Mouse (Mus musculus) kidney, postnatal 0 days (tissue): ENCODE results near the gene Nras. TPM values are rescaled to one million over a fixed set of nuclear protein-coding genes. Genes with fewer than 3 reads are reported as not detected.

ENCODE experiments used
- ATAC-seq: fragments of 200-750 bp; cut with Nextera tagmentation; replicated peaks from 2 replicates; pipeline ENCODE4 v1.8.0; 2017; ENCODE audit warnings: low read depth, moderate number of reproducible peaks, moderate TSS enrichment, moderate library complexity; ENCODE audit not compliant: low FRiP score
- DNase-seq: peaks from one replicate; pipeline ENCODE4 v3.0.0-alpha.2; 2016; ENCODE audit warnings: low spot score
- H3K27ac ChIP-seq: fragments of 300-500 bp; sonication (generic); 2 replicates; pipeline ENCODE4 v1.5.1; 2014; ENCODE audit warnings: mild to moderate bottlenecking
- H3K27me3 ChIP-seq: fragments of 300-500 bp; sonication (generic); 2 replicates; pipeline ENCODE4 v1.6.1; 2014; ENCODE audit warnings: low read length, mixed read lengths; ENCODE audit not compliant: insufficient read depth
- H3K36me3 ChIP-seq: fragments of 300-500 bp; sonication (generic); 2 replicates; pipeline ENCODE4 v1.6.1; 2014; ENCODE audit warnings: low read length, mixed read lengths; ENCODE audit not compliant: insufficient read depth
- H3K4me1 ChIP-seq: fragments of 300-500 bp; sonication (generic); replicated peaks from 2 replicates; pipeline ENCODE4 v1.6.1; 2014; ENCODE audit warnings: antibody characterized with exemption, low read length, mixed read lengths; ENCODE audit not compliant: insufficient read depth
- H3K4me2 ChIP-seq: fragments of 300-500 bp; sonication (generic); 2 replicates; pipeline ENCODE4 v1.6.1; 2014; ENCODE audit warnings: mild to moderate bottlenecking, low read length, moderate library complexity, mixed read lengths
- H3K4me3 ChIP-seq: fragments of 300-500 bp; sonication (generic); replicated peaks from 2 replicates; pipeline ENCODE4 v1.5.1; 2014; ENCODE audit warnings: low read depth, low read length
- H3K9ac ChIP-seq: fragments of 300-500 bp; sonication (generic); 2 replicates; pipeline ENCODE4 v1.6.1; 2014; ENCODE audit warnings: low read depth, low read length
- H3K9me3 ChIP-seq: fragments of 300-500 bp; sonication (generic); replicated peaks from 2 replicates; pipeline ENCODE4 v1.6.1; 2016; ENCODE audit warnings: low read length, inconsistent platforms, mixed read lengths
- CTCF ChIP-seq: IDR thresholded peaks from 2 replicates; pipeline ENCODE4 v1.5.1; 2016; ENCODE audit warnings: antibody characterized with exemption, low read depth, mild to moderate bottlenecking, moderate library complexity
- WGBS: fragments of 180-500 bp; shearing (Covaris S2); extraction: QIAGEN DNeasy Blood & Tissue Kit; methylation state at CpG from one replicate; pipeline ENCODE4 v1.1.7; 2014; 5-methylcytosine and 5-hydroxymethylcytosine counted together
- polyA plus RNA-seq: library from polyadenylated mRNA; unstranded; fragments of >200 nt; fragmentation: Nextera tagmentation; extraction: Ambion mirVana; gene quantifications from 2 replicates; pipeline ENCODE4 v1.2.1, GENCODE M21; 2015

Nras gene
- polyA plus RNA-seq: 53.2 and 57.1 TPM in 2 replicates

GRCm38 (mm10) chr3:103058207-103059157 lies at the start of gene Nras:
Nras (plus strand) TSS chr3:103058285.
- TF ChIP-seq CTCF: no peak
- DNase-seq: peak; percentile 97
- H3K36me3 ChIP-seq: peaks cover 52% of the 10 kb centered on the region
- H3K4me3 ChIP-seq: peak within 1 kb of the TSS; percentile 79
- H3K4me2 ChIP-seq: peak within 1 kb of the TSS; percentile 72
- WGBS: 2% methylated on average over 46 of the region's 46 CpGs
- H3K27ac ChIP-seq: peak within 1 kb of the TSS; percentile 95
- no peaks in the 10 kb centered on the region for H3K9me3 ChIP-seq
- no peaks in the 10 kb centered on the region for H3K27me3 ChIP-seq
- peak within 1 kb of the TSS; percentile 80 for H3K9ac ChIP-seq
- peak; percentile 97 for ATAC-seq
- H3K4me1 ChIP-seq: no peaks in the 10 kb centered on the region

- Histone ChIP-seq H3K4me1 (0 out of 2 replicates have a peak, but pooled peaks cover 6% of the 10 kb centered on the region), H3K9me3 (no peaks in the 10 kb centered on the region), H3K4me2 (no peak overlapping the region), H3K9ac (no peak overlapping the region), H3K4me3 (no peak overlapping the region), H3K27me3 (no peaks in the 10 kb centered on the region), H3K27ac (no peak overlapping the region), H3K36me3 (no peaks in the 10 kb centered on the region)
- 50% methylated on average over 2 of the region's 2 CpGs for WGBS
- DNase-seq: no peak
- no peak for ATAC-seq
- no peak for TF ChIP-seq CTCF
These were observed 40.7 kb upstream of the Nras start for GRCm38 (mm10) chr3:103017350-103017749.

- Histone ChIP-seq H3K27ac (no peak overlapping the region), H3K9me3 (no peaks in the 10 kb centered on the region), H3K4me1 (0 out of 2 replicates have a peak, but pooled peaks cover 9% of the 10 kb centered on the region), H3K27me3 (no peaks in the 10 kb centered on the region), H3K36me3 (no peaks in the 10 kb centered on the region), H3K4me3 (no peak overlapping the region), H3K9ac (no peak overlapping the region), H3K4me2 (peak overlapping the region; percentile 44; the same call in 1 of the 2 replicates)
- no peak for TF ChIP-seq CTCF
- DNase-seq (no peak), ATAC-seq (no peak)
- WGBS: 88% methylated on average over 2 of the region's 2 CpGs
These were observed 38.6 kb upstream of the Nras start for GRCm38 (mm10) chr3:103019462-103019861.

- Histone ChIP-seq H3K27ac (peak within 1 kb of the TSS; percentile 95), H3K4me2 (peak within 1 kb of the TSS; percentile 58), H3K4me3 (peak within 1 kb of the TSS; percentile 87), H3K9ac (peak within 1 kb of the TSS; percentile 93), H3K9me3 (no peaks in the 10 kb centered on the region), H3K36me3 (no peaks in the 10 kb centered on the region), H3K27me3 (no peaks in the 10 kb centered on the region), H3K4me1 (0 out of 2 replicates have a peak, but pooled peaks cover 9% of the 10 kb centered on the region)
- no peak for TF ChIP-seq CTCF
- DNase-seq (peak; percentile 99), ATAC-seq (peak; percentile 94)
- WGBS: under 1% methylated on average over 55 of the region's 55 CpGs
These were observed 37.7 kb upstream of the Nras start, which contains the start of gene Csde1 for GRCm38 (mm10) chr3:103020249-103020942. Csde1 (plus strand) TSS chr3:103020426.

GRCm38 (mm10) chr3:103020943-103021638 lies 37.0 kb upstream of the Nras start:
- ATAC-seq: peak; percentile 92
- H3K9ac ChIP-seq: peak overlapping the region; percentile 93

More at GRCm38 (mm10) chr3:103020943-103021638, 37.0 kb upstream of the Nras start:
- DNase-seq: peak; percentile 95
- peak overlapping the region; percentile 87 for H3K4me3 ChIP-seq
- no peak for TF ChIP-seq CTCF
- peak overlapping the region; percentile 58 for H3K4me2 ChIP-seq
- H3K27me3 ChIP-seq: no peaks in the 10 kb centered on the region
- under 1% methylated on average over 35 of the region's 37 CpGs for WGBS
- H3K36me3 ChIP-seq: no peaks in the 10 kb centered on the region
- 0 out of 2 replicates have a peak, but pooled peaks cover 9% of the 10 kb centered on the region for H3K4me1 ChIP-seq
- H3K27ac ChIP-seq: peak overlapping the region; percentile 95
- no peaks in the 10 kb centered on the region for H3K9me3 ChIP-seq
